Mouse (Mus musculus) urinary bladder, adult 2 months (tissue): ENCODE measurements at regions not wholly inside any gene's neighbourhood (a gene's known extent, or its start where the extent isn't known, plus 50 kb on each side); places are given as distances from the start of the nearest gene placed in this dataset.

Experiments
- DNase-seq: peaks from one replicate; pipeline ENCODE4 v3.0.0; 2022; ENCODE audit warnings: low spot score

DNA sequence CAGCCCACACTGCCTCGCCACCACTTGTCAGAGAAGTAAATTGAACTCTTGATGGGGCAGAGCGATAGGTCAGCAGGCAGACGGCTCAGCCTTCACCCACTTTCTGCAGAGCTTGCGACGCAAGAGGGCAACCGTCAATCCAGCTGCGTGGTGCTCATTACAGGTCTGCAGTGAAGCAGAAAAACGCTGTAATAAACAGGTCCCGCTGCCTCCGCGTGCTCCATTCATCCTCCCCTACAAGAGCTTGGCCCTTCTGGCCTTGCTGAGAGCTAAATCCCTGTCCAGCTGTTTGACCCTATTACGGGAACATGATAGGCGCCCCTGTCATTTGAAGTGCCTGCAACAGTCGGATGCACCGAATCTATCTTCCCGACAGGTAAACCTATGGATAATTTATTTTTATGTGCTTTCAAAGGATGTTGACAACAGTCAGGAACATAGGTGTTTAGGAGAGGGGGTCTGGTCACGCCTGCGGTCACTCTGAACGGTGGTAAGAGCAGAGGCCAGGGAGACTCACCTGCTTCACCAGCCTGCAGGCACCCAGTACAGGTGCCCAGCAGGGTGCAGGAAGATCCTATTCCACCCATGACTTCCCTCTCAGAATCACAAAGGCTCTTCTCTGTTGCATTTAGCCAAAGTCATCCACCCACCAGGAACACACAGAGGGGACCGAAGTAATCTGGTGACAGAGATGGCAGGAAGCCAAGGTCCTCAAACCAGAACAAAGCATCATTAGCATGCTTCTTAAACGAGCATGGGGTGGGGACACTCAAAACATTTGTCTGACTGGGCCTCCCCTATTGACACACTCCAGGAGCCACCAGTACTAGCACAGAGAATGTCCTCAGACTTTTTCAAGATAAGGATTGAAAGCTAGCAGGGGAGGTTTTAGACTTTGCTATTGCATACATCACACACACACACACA lies 464.1 kb upstream of the Mgmt start:
- no peak for DNase-seq

DNA sequence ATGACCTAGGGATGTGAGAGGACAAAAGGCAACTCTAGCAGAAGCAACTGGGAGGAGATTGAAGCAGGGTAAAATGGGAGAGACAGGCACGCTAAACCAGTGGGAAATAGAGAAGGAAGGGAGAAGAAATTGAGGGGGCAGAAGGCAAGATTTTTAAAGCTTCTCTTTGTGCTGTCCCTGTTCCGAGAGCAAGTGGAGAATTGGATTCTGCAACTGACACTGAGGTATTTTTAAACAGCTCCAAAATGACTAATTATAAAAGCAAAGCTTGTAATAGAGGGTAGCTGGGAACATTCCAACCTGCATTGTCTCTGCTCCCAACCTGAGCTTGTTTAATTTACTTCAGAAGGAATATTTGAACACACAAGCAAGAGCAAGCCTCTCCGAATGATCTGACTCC lies 460.7 kb upstream of the Mgmt start:
- no peak for DNase-seq

DNA sequence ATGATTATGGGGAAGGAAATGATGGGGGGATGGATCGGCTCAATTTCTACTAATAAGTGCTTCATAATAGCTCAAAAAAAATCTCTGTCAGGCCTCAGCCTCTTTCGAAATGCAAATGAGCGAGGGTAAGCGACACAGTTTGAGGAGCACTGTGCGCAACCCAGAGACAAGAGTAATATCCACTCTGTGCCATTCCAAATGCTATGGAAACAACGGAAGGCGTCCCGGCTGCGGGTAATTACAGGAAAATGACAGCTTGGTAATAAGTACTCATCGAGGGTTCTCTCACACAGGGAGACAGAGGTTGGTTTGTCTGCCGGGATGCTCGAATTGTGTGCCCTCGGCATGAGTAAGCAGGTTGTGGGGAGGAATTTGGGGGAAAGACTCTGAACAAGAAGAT lies 459.9 kb upstream of the Mgmt start:
- DNase-seq: no peak

DNA sequence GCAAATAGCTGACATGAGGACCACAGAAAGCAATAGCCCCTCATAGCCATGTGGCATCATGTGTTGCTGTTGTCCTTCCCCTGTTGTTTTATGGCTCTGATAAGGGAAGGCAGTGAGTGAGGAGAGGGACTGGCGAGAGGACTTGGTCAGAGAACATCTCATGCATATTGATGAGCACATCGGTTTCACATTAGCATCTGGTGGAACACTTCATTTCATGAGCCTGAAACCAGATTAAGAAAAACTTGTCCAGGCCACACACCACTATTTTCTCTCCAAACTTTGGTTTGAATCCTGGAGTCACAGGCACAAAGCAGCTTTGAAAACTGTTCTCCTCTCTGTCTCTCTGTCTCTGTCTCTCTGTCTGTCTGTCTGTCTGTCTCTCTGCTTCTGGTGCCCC lies 451.0 kb upstream of the Mgmt start:
- no peak for DNase-seq

DNA sequence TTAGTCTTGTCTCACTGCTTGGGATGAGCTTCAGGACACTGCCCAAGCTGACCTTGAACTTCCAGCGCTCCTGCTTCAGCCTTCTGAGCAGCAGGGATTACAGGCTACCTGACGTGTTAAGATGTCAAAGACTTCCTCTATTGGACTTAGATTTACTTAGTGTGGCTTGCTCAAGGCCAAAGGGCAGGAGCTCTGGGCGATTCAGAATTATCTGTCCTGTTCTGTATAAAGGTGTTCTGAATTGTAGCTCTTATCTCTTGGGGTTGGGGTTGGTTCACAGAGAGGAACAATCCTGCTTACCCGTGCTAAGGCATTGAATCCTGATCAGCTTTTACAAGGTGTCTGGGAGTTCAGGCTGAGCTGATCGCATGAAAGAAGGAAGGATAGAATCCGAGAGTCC lies 449.3 kb upstream of the Mgmt start:
- DNase-seq: no peak

DNA sequence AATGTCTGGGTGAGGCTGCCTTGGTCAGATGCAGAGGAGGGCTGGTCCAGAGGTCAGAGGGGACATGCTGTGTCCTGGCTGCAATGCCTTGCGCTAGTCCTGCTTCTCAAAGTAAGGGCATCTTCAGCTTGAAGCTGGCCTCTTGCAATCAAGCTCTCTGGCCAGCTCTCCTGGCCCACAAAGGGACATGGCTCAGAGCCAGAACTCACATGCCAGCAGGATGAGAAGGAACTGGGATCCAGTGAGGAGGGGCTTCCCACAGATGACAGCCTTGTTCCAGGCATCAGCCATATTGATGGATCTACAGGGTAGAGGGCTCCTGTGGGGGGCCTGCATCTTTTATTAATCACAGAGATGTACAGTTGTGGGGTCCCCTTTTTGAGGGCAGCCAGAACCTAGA lies 445.1 kb upstream of the Mgmt start:
- no peak for DNase-seq

DNA sequence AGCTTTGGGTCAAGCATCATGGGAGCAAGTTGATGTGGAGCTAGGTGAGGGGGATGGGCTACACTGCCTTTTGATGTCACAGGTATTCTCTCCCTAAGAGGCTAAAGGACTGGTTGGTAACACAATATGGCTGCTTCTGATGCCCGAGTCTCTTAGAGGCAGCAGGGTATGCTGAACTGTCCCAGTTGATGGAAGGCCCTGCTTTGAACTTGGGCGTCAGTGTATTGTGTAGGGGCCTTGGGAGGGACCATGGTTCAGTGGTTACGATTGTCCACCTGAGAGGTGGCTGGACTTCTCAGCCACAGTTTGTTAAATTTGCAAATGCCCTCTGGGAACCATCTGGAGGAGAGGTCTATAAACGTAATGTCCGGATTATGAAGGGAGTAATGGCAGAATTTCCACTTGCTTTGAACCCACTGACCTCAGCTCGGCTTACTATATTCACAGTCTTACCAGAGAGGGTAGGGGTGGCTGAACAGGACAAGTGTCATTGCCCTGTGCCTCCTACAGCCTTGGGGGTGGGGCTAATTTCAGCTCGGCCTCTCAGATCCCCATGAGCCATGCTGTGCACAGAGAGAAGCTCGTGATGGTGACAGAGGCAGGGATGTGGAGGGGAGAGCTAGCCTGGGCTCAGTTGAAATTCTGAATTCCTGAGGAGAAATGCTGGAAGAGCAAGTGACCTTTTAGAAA lies 442.6 kb upstream of the Mgmt start:
- DNase-seq: no peak

DNA sequence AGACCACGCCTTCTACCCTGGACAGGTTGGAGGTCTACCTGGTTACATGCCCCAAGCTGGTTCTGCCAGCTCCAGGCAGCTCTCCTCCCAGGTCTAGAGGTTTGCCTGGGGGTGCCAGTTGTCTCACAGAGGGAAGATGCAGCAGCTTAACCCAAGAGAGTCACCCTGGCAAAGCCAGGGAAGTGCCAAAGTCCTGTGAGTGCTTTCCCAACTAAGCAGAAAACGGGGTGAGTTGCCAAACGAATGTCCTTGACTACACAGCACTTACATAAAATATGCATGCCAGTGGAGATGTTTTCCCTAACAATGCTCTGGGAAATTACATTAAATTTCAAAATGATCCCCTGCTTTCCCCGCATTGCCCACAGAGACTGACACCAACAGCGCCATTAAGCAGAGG lies 441.9 kb upstream of the Mgmt start:
- no peak for DNase-seq

DNA sequence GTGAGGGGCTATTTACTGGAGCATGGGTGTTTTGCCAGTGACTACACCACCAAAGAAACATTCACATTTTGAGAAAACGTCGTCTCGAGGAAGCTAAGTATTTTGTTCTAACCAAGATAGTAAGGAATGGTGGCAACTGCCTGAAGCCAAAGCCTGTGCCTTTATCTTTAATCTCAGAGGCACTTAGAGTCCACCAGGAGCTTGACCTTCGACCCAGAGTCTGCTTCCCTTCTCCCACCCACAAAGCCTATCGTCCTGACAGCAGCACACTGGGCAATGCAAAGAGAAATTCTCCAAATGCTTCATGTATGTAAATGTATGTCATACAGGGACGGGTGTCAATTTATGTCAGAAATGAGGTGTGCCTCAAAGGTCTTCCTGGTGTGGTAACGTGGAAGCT lies 437.2 kb upstream of the Mgmt start:
- no peak for DNase-seq

DNA sequence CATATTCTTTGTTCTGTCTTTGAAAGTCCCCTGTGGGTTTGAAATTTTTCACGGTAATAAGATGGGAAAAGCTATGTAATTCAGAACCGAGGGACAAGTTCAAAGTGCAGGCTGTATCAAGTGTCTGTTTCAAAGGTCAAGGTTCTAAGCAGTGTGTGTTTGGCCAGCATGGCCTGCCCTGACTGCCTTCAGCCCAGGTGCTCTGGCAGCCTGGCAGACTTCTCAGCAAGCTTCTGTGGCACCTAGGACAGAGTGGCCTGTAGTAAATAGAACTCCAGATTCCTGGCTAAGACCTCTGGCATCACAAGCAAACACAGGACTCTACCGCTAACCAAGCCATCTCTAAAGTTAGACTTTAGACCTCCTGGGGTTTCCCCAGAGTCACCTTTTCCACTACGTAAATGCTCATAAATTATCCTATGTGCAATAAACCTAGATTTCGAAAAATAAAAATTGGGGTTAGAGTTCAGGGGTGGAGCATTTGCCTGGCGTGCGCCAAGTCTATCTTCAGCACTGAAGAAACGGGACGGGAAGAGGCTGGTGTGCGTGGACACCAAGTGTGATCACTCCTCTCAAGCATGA lies 436.5 kb upstream of the Mgmt start:
- no peak for DNase-seq

DNA sequence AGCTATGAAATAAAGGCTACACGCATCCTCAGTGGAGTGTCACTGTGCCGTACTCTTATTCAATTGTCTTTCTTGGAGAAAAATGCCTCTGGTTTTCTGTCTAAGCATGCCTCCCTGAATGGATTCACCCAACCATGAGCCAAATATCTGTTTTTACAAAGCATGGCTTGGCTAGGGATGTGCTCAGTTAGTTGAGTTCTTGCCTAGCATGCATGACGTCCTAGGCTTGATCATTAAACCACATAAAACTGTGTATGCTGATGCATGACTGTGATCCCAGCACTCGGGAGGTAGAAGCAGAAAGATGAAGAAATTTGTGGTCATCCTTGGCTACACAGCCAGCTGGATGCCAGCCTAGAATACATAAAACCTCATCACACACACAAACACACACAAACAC lies 417.3 kb upstream of the Mgmt start:
- DNase-seq: no peak

DNA sequence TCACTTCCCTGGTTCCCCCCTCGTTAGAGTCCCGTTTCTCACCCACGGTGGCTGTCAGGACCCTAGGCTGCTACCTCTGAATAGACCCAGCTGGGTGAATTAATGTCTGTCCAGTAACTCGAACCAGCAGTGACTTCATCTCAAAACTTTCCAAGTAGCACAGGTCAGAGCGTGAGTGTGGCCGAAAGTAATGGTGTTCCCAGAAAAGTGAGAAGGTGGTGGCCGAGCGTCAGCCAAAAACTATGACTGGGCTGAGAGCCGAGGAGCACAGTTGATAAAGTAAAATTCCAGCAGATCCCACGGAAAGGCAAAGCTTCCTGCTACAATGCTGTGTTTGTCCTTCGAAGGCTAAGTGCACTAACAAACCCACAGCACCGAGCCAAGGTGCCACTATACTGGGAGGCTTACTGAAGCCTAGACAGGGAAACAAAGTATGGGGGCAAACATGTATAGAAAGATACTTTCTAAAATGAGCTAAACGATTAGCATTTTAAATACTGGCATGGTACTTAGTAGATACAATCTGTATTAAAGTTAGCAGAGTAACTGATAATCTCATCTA lies 413.7 kb upstream of the Mgmt start:
- no peak for DNase-seq

DNA sequence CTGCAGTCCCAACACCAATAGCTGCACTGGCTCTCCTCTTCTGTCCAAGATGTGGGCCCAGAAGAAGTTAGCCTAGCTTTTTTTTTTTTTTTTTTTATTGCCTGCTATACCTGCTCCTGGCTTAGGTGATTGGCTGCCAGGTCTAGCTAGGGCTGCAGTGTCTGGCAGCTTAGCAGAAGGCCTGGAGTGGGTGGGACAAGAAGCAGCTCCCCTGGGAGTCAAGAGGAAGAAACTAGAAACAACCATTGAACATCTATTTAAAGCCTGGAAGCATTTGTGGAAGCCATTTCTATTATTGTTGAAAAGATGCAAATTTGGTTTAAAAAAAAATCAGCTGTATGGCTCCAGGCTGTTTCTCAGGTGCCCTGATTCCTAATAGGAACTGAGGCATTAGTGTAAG lies 411.2 kb upstream of the Mgmt start:
- DNase-seq: no peak

DNA sequence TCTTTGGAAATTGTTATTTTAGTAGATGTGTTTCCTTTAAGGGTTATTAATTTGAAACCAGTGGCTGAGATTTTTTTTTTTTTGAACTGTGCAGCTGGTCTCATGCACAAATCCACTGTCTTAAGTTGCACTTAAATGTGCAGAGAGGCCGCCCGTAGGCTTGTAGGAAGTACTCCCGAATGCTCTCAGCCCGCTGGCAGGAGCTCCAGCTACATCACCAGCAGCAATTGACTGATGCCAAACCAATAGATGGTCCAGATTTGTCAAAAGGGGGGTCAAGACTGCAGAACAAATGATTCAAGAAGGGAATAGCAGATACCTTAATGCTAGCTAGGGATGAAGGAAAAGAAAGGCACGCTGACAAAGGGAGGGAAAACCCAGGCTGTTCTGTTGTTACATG lies 406.9 kb upstream of the Mgmt start:
- DNase-seq: no peak

DNA sequence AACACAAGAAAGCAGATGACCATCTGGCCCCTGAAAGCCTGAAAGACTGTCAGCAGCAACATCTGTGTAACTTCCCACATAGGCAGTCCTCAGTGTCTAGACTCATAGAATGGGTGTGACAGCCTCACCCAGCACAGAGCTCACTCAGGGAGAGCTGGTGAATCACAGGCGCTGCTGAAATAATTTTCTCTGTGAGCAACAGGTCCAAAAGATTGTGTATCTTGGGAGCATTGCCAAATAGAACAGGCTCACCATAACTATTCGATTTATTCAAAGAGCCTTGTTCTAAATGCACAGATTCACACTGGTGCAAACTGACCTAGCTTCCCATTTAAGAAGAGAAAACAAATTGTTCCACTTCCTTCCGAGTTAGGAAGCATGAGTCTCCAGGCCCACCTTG lies 399.6 kb upstream of the Mgmt start:
- DNase-seq: no peak

DNA sequence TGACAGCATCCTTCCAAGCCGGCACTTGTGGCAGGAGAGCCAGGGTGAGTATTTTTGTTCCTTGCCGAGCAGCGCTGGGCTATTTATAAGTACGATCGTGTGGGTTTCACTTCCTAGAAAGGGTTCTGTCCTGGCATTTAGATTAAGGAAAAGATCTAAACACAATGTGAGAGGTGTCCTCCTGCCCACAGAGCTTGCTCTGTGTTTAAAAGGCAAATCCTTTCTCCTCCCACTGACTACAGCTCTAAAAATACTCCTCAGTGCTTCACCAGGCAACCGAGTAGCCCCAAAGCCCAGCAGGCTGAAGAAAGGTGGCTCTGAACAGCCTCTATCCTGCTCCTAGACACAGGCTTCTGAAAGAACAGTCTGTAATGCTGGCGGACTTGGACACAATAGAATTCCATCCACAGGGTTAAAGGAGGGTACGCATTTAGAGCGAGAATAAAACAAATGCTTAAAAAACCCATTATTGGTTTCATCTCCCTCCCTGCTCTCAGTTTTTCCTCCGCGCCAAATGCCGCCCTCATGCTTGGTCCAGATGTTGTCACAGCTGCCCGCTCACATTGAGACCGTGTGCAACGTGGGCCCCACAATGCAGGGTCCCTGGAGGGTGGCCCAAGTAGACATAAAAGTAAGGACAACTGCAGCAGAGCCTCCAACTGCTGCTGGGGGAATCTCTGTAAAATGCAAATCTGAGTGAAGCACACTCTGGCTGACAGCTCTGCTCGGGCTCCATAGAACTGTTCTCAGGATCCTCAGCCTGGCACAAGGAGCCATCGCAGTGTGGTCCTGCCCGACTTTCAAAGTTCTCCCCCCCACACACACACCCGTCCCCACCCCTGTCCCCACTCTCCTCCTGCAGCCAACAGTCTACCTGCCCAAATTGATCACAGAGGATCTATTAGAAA lies 397.8 kb upstream of the Mgmt start:
- no peak for DNase-seq

DNA sequence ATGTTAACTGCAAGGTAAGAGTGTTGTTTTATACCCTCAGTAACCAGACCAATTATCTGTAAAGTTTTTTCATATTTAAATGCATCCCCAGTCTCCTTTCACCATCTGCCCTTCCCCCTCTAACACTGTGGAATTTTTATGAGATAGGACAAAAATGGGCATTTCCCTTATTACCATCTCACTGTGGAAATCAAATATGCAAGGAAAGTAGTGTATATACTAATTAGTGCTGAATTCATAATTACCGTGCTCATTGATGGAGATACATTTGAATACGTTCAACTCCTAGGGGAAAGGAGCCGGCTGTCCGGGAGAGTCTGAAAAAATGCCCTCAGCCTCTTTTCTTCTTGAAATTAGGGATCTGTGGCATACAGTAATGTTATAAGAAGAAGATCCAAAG lies 394.4 kb upstream of the Mgmt start:
- DNase-seq: no peak

DNA sequence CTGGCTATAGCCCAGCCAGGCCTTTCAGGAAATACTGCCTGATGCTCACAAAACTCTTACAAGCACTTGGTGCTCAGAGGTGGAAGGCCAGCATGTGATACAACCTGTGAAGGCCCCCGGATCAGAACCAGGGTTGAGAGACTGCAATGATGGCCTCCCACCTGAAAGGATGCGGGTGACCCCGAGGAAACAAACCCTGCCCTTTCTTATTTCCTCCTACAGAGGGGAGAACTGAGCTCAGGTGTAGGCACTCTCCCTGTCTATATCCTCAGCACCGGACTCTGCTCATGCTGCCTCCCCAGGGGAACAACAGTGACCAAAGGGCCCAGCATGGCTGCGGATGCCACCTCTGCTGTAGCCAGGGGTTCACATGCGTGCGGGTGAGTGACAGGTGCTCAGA lies 393.3 kb upstream of the Mgmt start:
- no peak for DNase-seq

DNA sequence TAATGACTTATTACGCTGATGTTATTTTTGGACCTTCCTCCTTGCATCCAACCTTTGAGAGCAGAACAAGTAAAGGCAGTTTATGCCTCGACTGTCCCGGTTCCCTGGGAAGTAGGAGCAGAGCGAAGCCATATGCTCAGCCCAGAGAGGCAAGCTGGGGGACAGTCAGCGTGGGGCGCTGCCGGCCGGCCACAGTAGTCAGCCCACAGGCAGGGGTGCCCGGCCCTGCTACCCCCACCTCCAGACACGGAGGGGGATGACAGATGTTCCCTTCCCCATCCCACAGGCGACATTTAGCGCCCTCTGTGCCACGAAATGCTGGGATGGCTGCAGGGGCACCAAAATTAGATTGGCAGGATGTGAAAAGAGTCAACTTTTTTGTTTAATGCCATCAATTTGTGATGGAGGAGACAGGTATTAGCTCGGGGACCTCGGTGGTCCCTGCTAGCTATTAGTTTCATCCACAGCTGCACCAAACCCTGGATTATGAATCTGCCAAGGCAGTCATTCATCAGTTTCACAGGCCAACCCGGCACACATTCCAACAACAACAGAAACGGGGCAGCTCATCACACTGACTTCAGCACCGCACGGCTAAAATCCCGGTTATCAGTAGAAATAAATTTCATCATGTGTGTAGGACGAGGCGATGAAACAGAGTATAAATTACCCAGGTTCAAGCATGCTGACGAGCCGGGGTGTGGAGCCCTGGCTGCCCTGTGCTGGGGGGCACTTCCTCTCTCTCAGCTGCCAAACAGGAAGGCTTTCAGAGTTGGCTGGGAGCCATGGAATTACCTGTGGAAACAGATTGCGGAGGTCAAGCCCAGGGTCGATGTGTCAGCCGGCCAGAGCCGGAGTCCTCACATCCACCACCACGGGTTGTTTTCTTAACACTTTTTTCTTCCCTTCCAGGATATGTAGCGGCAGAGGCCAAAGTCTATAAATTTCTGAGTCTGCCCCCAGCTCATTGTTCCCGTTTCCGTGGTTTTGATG lies 392.3 kb upstream of the Mgmt start:
- DNase-seq: no peak

DNA sequence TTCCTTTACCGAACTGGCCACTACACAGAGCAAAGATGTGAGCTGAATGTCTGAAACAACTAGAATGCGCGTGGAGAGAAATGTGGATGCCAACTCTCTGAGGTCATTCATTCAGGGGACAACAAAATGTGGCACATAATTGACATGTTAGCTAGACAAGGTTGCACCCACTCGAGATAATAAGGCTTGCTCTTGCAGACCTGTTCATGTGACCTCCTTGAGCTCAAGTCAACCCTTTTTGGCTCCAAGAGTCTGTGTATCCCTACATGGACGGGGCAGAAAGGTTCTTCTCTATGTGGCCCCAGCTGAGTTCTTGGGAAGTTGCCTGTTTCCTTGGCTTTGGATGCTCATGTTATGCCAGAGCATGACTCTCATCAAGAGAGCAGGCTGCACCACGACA lies 383.0 kb upstream of the Mgmt start:
- DNase-seq: no peak
